Mouse (Mus musculus) neural tube, embryonic 15.5 days (tissue): Measurements from ENCODE around the gene Bclaf3. TPM values are rescaled to one million over a fixed set of nuclear protein-coding genes. Genes with fewer than 3 reads are reported as not detected.

Experiments used
- ATAC-seq: fragments of 200-750 bp; cut with Nextera tagmentation; 2 replicates; pipeline ENCODE4 v1.8.0; 2017; ENCODE audit warnings: mild to moderate bottlenecking, moderate TSS enrichment, moderate library complexity; ENCODE audit not compliant: low FRiP score
- H3K27ac ChIP-seq: fragments of 300-500 bp; sonication (generic); replicated peaks from 2 replicates; pipeline ENCODE4 v1.5.1; 2015; ENCODE audit warnings: mild to moderate bottlenecking, inconsistent platforms
- H3K27me3 ChIP-seq: fragments of 300-500 bp; sonication (generic); replicated peaks from 2 replicates; pipeline ENCODE4 v1.6.1; 2015; ENCODE audit warnings: inconsistent platforms
- H3K36me3 ChIP-seq: fragments of 300-500 bp; sonication (generic); 2 replicates; pipeline ENCODE4 v1.6.1; 2015; ENCODE audit warnings: inconsistent platforms
- H3K4me1 ChIP-seq: fragments of 300-500 bp; sonication (generic); 2 replicates; pipeline ENCODE4 v1.6.1; 2015; ENCODE audit warnings: inconsistent platforms
- H3K4me2 ChIP-seq: fragments of 300-500 bp; sonication (generic); 2 replicates; pipeline ENCODE4 v1.6.1; 2015; ENCODE audit warnings: inconsistent platforms, mild to moderate bottlenecking, moderate library complexity
- H3K4me3 ChIP-seq: fragments of 300-500 bp; sonication (generic); replicated peaks from 2 replicates; pipeline ENCODE4 v1.5.1; 2015; ENCODE audit warnings: mild to moderate bottlenecking, inconsistent platforms
- H3K9ac ChIP-seq: fragments of 300-500 bp; sonication (generic); replicated peaks from 2 replicates; pipeline ENCODE4 v1.6.1; 2015; ENCODE audit warnings: mild to moderate bottlenecking, inconsistent platforms
- H3K9me3 ChIP-seq: fragments of 300-500 bp; sonication (generic); replicated peaks from 2 replicates; pipeline ENCODE4 v1.6.1; 2016; ENCODE audit warnings: inconsistent platforms
- WGBS: fragments of 180-500 bp; shearing (Covaris S2); methylation state at CpG from one replicate; pipeline ENCODE4 v1.1.7; 2015; ENCODE audit warnings: mixed read lengths; 5-methylcytosine and 5-hydroxymethylcytosine counted together
- polyA plus RNA-seq: library from polyadenylated mRNA; unstranded; fragments of >200 nt; fragmentation: Nextera tagmentation; extraction: Ambion mirVana; gene quantifications from 2 replicates; pipeline ENCODE4 v1.2.1, GENCODE M21; 2015

Bclaf3 gene
- polyA plus RNA-seq, 1 experiment from 2014 or later, result 20.6 TPM

GRCm38 (mm10) chrX:159627588-159628566 lies 101.4 kb downstream of the Bclaf3 start:
- peak; percentile 75 for ATAC-seq
- Histone ChIP-seq H3K4me1 (peaks cover 12% of the 10 kb centered on the region; the same call in 1 of the 2 replicates), H3K4me2 (peak overlapping the region; percentile 67), H3K36me3 (no peaks in the 10 kb centered on the region), H3K27me3 (no peaks in the 10 kb centered on the region), H3K4me3 (peak overlapping the region; percentile 61), H3K9ac (peak overlapping the region; percentile 65), H3K27ac (peak overlapping the region; percentile 83), H3K9me3 (no peaks in the 10 kb centered on the region)
- 11% methylated on average over 51 of the region's 56 CpGs for WGBS

- Histone ChIP-seq H3K9ac (0 out of 2 replicates have a peak overlapping the region, but pooled peaks have one; percentile 23), H3K4me2 (peak overlapping the region; percentile 67), H3K4me3 (peak overlapping the region; percentile 61), H3K9me3 (no peaks in the 10 kb centered on the region), H3K27ac (no peak overlapping the region), H3K4me1 (peaks cover 12% of the 10 kb centered on the region; the same call in 1 of the 2 replicates), H3K27me3 (no peaks in the 10 kb centered on the region), H3K36me3 (no peaks in the 10 kb centered on the region)
- 42% methylated on average over 4 of the region's 4 CpGs for WGBS
- ATAC-seq, result no peak
Observed at GRCm38 (mm10) chrX:159628629-159629028, 102.1 kb downstream of the Bclaf3 start.

GRCm38 (mm10) chrX:159629203-159629602 lies 102.7 kb downstream of the Bclaf3 start:
- peak overlapping the region; percentile 67 for H3K4me2 ChIP-seq
- H3K9me3 ChIP-seq, result no peaks in the 10 kb centered on the region
- 34% methylated on average over 2 of the region's 2 CpGs for WGBS
- 0 out of 2 replicates have a peak overlapping the region, but pooled peaks have one; percentile 23 for H3K9ac ChIP-seq
- H3K27me3 ChIP-seq, result no peaks in the 10 kb centered on the region
- H3K36me3 ChIP-seq, result no peaks in the 10 kb centered on the region
- H3K4me1 ChIP-seq, result peaks cover 12% of the 10 kb centered on the region; the same call in 1 of the 2 replicates
- H3K4me3 ChIP-seq, result peak overlapping the region; percentile 61
- no peak overlapping the region for H3K27ac ChIP-seq
- no peak for ATAC-seq

GRCm38 (mm10) chrX:159638500-159639227 lies 112.2 kb downstream of the Bclaf3 start:
- Histone ChIP-seq H3K9me3 (no peaks in the 10 kb centered on the region), H3K27me3 (no peaks in the 10 kb centered on the region), H3K4me3 (no peak overlapping the region), H3K36me3 (no peaks in the 10 kb centered on the region), H3K4me2 (no peak overlapping the region), H3K27ac (no peak overlapping the region), H3K9ac (no peak overlapping the region), H3K4me1 (no peaks in the 10 kb centered on the region)
- 84% methylated on average over 4 of the region's 4 CpGs for whole genome bisulfite sequencing
- no peak for ATAC-seq

- Histone ChIP-seq H3K4me3 (no peak overlapping the region), H3K9me3 (no peaks in the 10 kb centered on the region), H3K4me2 (no peak overlapping the region), H3K27me3 (no peaks in the 10 kb centered on the region), H3K9ac (no peak overlapping the region), H3K36me3 (no peaks in the 10 kb centered on the region), H3K4me1 (no peaks in the 10 kb centered on the region), H3K27ac (no peak overlapping the region)
- 87% methylated on average over 4 of the region's 4 CpGs for WGBS
- ATAC-seq, result no peak
Observed at GRCm38 (mm10) chrX:159639991-159640390, 113.5 kb downstream of the Bclaf3 start.

Other genes with a start within 250 kb of the Bclaf3 start
- gene Eif1ax, start 154.5 kb upstream of the Bclaf3 start, polyA plus RNA-seq, result 95.2 and 113 TPM in 2 replicates
- gene Map7d2, start 112.1 kb upstream of the Bclaf3 start, polyA plus RNA-seq, result 48.9 and 53.6 TPM in 2 replicates
- 46.2 and 54.8 TPM in 2 replicates for gene Sh3kbp1, start 100.6 kb downstream of the Bclaf3 start, polyA plus RNA-seq